7 mouse cellular contexts compared by ENCODE assay signal in the genomic region with DNA sequence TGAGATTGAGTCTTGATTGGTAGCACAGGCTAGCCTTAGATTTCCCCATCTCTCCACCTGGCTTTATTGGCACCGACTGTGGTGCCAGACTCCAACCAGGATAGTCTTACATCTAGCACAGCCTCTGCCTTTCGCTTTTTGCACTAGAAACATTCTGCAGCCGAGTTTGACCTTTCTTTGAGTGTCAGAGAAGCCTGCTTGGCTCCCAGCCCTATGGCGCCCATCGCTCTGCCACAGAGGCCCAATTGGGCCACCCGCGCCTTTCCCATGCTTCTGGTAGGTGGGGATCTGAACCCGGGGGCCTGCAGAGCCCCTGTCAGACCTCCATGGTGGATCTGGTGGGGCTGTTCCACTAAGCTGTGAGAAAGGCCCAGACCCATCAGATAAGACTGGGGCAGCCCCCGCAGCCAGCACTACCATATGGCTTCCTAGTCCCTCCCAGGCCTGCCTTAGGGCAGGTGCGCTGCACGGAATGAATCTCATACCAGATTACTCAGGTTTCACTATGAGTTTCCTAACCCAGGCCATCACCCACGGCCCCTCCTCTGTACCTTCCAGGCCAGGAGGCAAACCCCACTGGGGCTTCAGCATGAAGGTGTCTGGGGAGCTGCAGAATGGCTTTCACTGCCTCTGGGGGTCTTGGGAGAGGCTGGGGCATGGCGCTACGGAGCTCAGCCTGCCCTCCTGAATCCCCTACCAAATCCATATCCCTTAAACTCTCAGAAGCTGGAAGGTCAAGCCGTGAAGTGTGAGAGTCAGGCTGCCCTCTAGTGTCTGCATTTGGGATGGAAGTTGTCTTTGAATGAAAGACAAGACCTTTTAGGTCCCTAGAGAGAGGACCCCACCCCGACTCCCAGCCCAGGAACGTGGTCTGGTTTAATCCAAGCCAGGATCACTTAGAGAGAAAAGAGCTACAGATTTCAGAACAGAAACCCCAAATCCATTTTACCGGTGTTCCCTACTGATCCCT. TPM values are rescaled to one million over a fixed set of nuclear protein-coding genes. Genes with fewer than 3 reads are reported as not detected.
DNase-seq lines count a peak whose midpoint lies in the region; ATAC-seq and TF ChIP-seq lines count a peak whose summit lies in the region.

No protein-coding gene starts in this region.

- no peaks in the 10 kb centered on the region for H3K9me3 ChIP-seq in kidney, embryonic 16.5 days (ENCODE audit: low read length)
- H3K9me3 ChIP-seq in E14TG2a.4 (ENCODE audit: low read length) = no peaks in the 10 kb centered on the region
- no peaks in the 10 kb centered on the region for H3K9me3 ChIP-seq in midbrain, embryonic 15.5 days

- H3K36me3 ChIP-seq in kidney, embryonic 16.5 days (ENCODE audit: insufficient read depth, low read length) = no peaks in the 10 kb centered on the region
- no peaks in the 10 kb centered on the region for H3K36me3 ChIP-seq in E14TG2a.4 (ENCODE audit: insufficient read depth, low read length)
- H3K36me3 ChIP-seq in midbrain, embryonic 15.5 days (replicated peaks) = no peaks in the 10 kb centered on the region

- peak; percentile 49 for TF ChIP-seq CTCF in E14TG2a.4 (conservative IDR thresholded peaks at IDR 0.05; ENCODE audit: low read length)

- no peak overlapping the region for H3K4me3 ChIP-seq in kidney, embryonic 16.5 days (ENCODE audit: low read length)
- H3K4me3 ChIP-seq in E14TG2a.4 (replicated peaks; ENCODE audit: low read length) = no peak overlapping the region; the same call in 1 of the 2 replicates
- no peak overlapping the region for H3K4me3 ChIP-seq in midbrain, embryonic 15.5 days

- DNase-seq in kidney, adult 18-20 months = peak; percentile 61
- peak; percentile 76 for DNase-seq in induced T-regulatory cell, adult 2 months (ENCODE audit: low read depth)
- no peak for DNase-seq in frontal cortex, postnatal 14 days (ENCODE audit: low spot score in 2 of 2)

- no peak overlapping the region for H3K4me2 ChIP-seq in kidney, embryonic 16.5 days (replicated peaks; ENCODE audit: low read depth, low read length)
- no peak overlapping the region for H3K4me2 ChIP-seq in midbrain, embryonic 15.5 days

- H3K4me1 ChIP-seq in kidney, embryonic 16.5 days (ENCODE audit: insufficient read depth, low read length) = peaks cover 3% of the 10 kb centered on the region; the same call in 1 of the 2 replicates
- peaks cover 73% of the 10 kb centered on the region for H3K4me1 ChIP-seq in E14TG2a.4 (replicated peaks; ENCODE audit: low read depth, low read length)
- H3K4me1 ChIP-seq in midbrain, embryonic 15.5 days = peaks cover 3% of the 10 kb centered on the region; the same call in 1 of the 2 replicates

- 50% methylated on average over 18 of the region's 18 CpGs for WGBS in kidney, embryonic 16.5 days
- WGBS in midbrain, embryonic 15.5 days = 54% methylated on average over 18 of the region's 18 CpGs

- no peak for ATAC-seq in kidney, embryonic 16.5 days (ENCODE audit: low FRiP score, low TSS enrichment)
- peak; percentile 71 for ATAC-seq in activated CD4-positive, CD25-positive, alpha-beta regulatory T cell, adult 4 months
- 0 out of 2 replicates have a peak, but pooled peaks have one; percentile 18 for ATAC-seq in midbrain, embryonic 15.5 days (replicated peaks)

- H3K27ac ChIP-seq in kidney, embryonic 16.5 days (ENCODE audit: low read length) = no peak overlapping the region
- no peak overlapping the region for H3K27ac ChIP-seq in midbrain, embryonic 15.5 days

- H3K27me3 ChIP-seq in kidney, embryonic 16.5 days (ENCODE audit: insufficient read depth, low read length) = peaks cover 4% of the 10 kb centered on the region
- peaks cover 41% of the 10 kb centered on the region for H3K27me3 ChIP-seq in E14TG2a.4 (ENCODE audit: insufficient read depth, low read length)
- H3K27me3 ChIP-seq in midbrain, embryonic 15.5 days (replicated peaks) = 0 out of 2 replicates have a peak, but pooled peaks cover 4% of the 10 kb centered on the region

- no peak overlapping the region for H3K9ac ChIP-seq in kidney, embryonic 16.5 days (replicated peaks; ENCODE audit: low read length)
- no peak overlapping the region for H3K9ac ChIP-seq in midbrain, embryonic 15.5 days

RNA-seq across cellular contexts. Expression of gene Slc7a10, which starts 9.5 kb away (rescaled TPM):
- polyA plus RNA-seq in kidney, embryonic 16.5 days (2015; fragmentation: Nextera tagmentation; extraction: Ambion mirVana) = 2.2 and 2.4 TPM in 2 replicates
- 1 to 10 TPM; 1.0 to 3.2 TPM for polyA plus RNA-seq in activated CD4-positive, CD25-positive, alpha-beta regulatory T cell, adult 4 months (2017; shearing (Covaris generic))
- 9.7 and 12.2 TPM in 2 replicates for polyA plus RNA-seq in midbrain, embryonic 15.5 days (2015; fragmentation: Nextera tagmentation; extraction: Ambion mirVana)

RNA-seq across cellular contexts. Expression of gene Lrp3, which starts 38.6 kb away (rescaled TPM):
- polyA plus RNA-seq in kidney, embryonic 16.5 days (2015; fragmentation: Nextera tagmentation; extraction: Ambion mirVana) = 6.6 TPM in 2 replicates
- polyA plus RNA-seq in activated CD4-positive, CD25-positive, alpha-beta regulatory T cell, adult 4 months (2017; shearing (Covaris generic)) = under 1 TPM in 1 of 2 experiments, not detected in 1; 0.85 TPM
- 31.6 and 32.2 TPM in 2 replicates for polyA plus RNA-seq in midbrain, embryonic 15.5 days (2015; fragmentation: Nextera tagmentation; extraction: Ambion mirVana)

RNA-seq across cellular contexts. Expression of gene Cebpa, which starts 57.6 kb away (rescaled TPM):
- polyA plus RNA-seq in kidney, embryonic 16.5 days (2015; fragmentation: Nextera tagmentation; extraction: Ambion mirVana) = 1.1 and 1.4 TPM in 2 replicates
- polyA plus RNA-seq in activated CD4-positive, CD25-positive, alpha-beta regulatory T cell, adult 4 months (2017; shearing (Covaris generic)) = 1 to 10 TPM in 1 of 2 experiments, under 1 TPM in 1; 0.81 to 1.2 TPM
- polyA plus RNA-seq in midbrain, embryonic 15.5 days (2015; fragmentation: Nextera tagmentation; extraction: Ambion mirVana) = 0.59 and 0.80 TPM in 2 replicates

Comparison
In these comparisons a context has a peak if more than half of its experiments do, and no peak if none do; other contexts are left out.
1. DNase-seq: peak in kidney, adult 18-20 months (single experiment) and induced T-regulatory cell, adult 2 months (single experiment); none in frontal cortex, postnatal 14 days (0 of 2).